Mouse (Mus musculus) central nervous system, embryonic 18 days (tissue): Measurements from ENCODE around the gene Hnrnpu. TPM values are rescaled to one million over a fixed set of nuclear protein-coding genes. Genes with fewer than 3 reads are reported as not detected.

Source experiments
- polyA plus RNA-seq: library from polyadenylated mRNA; depleted of rRNA; stranded (reverse); fragments of >200 nt; gene quantifications from 2 replicates; pipeline ENCODE4 v1.2.3, GENCODE M21; 2012; rRNA removed

Hnrnpu gene
- 302 and 312 TPM in 2 replicates for polyA plus RNA-seq

DNA sequence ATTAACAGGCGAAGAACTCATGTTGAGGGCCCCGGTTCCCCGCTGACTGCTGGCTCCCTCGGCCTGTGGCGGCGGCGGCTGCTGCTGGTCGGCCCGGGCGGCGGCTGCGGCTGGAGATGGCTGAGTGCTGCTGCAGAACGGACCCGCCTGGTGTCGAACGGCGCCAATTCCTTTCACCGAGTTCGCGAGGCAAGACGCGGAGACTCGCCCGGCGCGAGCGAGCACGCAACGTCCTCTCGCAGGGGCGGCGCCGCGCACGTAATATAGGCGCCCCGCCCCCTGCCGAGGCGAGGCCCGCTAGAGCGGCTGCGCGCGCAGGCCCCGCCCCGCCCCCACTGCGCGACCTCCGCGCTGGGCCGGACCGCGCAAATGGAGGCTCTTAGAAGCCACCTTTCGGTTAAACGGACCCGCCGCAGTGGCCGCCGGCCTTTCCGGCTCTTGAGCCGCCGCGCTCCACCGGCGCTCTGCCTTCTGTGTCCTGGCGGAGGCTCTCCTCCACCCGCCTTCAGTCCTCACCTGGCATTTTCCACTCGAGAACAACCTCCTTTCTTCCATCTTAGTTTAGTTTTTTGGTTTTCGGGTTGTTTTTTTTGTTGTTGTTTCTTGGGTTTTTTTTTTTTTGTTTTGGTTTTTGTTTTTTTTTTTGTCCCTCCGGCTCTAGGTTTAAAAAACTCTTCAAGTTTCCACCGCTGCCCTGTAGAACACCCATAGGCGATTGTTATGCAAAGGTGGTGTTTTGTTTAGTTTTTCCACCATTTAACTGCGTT is at the start of gene Hnrnpu:
TSS of gene Hnrnpu (minus strand) at position 247 of the 767 bp plus-strand sequence.

DNA sequence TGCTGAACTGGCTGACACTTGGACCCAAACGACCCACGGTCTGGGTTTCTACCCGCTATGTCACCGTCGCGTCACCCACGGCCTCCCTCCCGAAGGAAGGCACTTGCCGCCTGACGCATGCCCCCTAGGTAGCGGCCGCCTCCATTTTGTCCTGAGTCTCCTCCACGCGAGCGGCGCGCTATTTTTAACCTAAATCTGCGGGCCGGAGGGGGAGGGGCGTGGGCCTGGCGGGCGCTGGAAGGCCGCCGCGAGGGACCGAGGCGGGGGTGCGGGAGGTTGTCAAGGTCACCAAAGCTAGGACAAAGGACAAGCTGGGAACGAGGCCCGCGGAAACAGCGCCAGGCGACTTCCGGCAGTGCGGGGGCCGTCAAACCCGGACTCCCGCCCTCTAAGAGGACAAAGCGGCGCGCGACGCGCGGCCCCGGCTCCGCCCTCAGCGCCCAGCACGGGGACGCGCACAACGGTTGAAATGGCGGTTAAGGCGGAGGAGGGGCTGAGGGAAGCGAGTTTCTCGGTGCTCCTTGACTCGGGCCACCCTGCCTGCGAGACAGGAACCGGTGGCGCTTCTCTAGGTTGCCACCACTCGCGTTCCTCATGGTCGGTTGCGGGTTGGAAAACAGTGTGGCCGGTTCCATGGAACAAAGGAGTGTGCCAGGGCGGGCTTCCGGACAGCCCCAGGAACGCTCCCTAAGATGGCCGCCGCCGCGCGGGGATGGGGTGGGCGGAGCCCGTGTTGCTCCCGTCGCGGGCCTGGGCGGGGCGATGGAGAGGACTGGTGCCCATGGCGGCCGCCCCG is 19.0 kb downstream of the Hnrnpu start, which contains the start of gene Cox20:
TSS of gene Cox20 (plus strand) at position 742 of the 796 bp plus-strand sequence.

Other genes with a start within 250 kb of the Hnrnpu start
- 14.6 and 14.7 TPM in 2 replicates for gene Desi2, start 150.4 kb downstream of the Hnrnpu start, polyA plus RNA-seq
- 97.8 and 104 TPM in 2 replicates for gene Cox20, start 18.7 kb downstream of the Hnrnpu start, polyA plus RNA-seq
- gene Efcab2, start 68.3 kb upstream of the Hnrnpu start, polyA plus RNA-seq, result 3.0 and 3.7 TPM in 2 replicates
- 11.0 and 11.5 TPM in 2 replicates for gene Kif26b, start 191.3 kb upstream of the Hnrnpu start, polyA plus RNA-seq